Mouse (Mus musculus): ENCODE measurements at regions not wholly inside any gene's neighbourhood (a gene's known extent, or its start where the extent isn't known, plus 50 kb on each side); places are given as distances from the start of the nearest gene placed in this dataset.

DNA sequence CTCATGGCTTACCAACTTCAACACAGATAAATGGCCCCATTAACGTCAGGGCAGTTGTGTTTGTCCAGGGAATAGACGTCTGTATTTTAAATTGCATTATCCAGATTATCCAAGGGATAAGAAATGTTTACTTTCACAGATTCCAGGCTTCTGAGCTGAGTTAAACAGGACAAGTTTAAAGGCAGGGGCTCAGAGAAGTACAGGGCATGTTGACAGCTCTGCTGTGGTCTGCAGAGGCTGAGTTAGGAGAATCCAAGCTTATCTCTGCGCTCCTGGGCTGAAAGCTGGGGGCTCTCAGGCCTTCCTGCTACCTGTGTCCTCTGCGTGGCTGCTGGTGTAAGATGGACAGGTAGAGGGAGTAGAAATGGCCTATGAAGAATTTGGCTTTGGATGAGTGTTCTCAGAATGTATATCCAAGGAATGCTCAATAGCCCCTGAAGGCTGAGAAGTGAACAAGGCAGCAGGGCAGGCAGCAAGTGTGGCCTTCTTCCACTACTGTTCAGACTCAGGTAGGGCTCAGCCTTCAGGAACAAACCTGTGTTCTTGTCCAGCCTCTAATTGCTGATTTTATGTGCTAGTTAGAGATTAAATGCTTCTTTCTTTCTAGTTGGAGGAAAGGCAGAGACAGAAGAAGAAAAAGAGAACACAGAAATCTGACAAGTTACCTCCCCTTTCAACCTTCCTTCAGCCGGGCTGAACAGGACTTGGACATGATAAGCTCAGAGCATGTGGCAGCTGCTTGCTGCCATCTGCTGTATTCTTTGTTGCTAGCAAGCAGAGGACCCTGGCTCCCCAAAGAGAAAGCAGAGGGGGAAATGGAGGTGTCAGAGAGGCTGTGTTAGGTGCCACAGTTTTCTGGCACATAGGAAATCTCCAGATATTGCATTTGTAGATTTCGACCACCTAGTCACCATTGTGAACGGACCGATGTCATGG is 77.9 kb upstream of the Grem2 start:
- Histone ChIP-seq H3K36me3 (ENCODE audit: control insufficient read depth, insufficient read depth, low read length) (no peaks in the 10 kb centered on the region), H3K9me3 (ENCODE audit: control insufficient read depth, low read length) (no peaks in the 10 kb centered on the region), H3K27me3 (replicated peaks; ENCODE audit: control insufficient read depth, insufficient read depth, low read length) (no peaks in the 10 kb centered on the region), H3K4me3 (ENCODE audit: low read depth, low read length) (no peak overlapping the region), H3K27ac (ENCODE audit: low read depth, low read length) (no peak overlapping the region), H3K4me2 (no peak overlapping the region), H3K9ac (ENCODE audit: low read depth, low read length) (no peak overlapping the region), H3K4me1 (replicated peaks; ENCODE audit: control insufficient read depth, insufficient read depth, low read length) (no peaks in the 10 kb centered on the region)
- DNase-seq (ENCODE audit: low spot score) (no peak), ATAC-seq (replicated peaks; ENCODE audit: low FRiP score) (0 out of 2 replicates have a peak, but pooled peaks have one; percentile 45)
- 56% methylated on average over 8 of the region's 8 CpGs for WGBS

DNA sequence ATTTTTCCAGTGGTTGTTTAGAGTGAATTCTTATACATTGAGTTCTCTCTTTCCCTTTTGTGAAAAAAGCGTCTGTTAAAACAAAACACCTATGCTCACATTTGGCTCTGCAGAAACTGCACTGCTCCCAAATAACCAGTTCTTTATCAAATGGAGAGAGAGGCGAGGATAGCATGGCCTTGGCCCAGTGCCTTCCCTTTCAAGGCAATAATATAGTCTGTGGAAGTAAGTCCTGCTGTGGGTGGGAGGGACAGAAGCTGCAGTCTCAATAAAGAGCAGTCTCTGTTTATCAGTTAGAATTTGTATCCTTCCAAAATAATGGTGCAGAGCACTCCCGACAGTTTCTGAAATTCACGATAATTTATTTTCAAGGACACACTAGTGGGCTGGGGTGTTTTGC is 70.9 kb upstream of the Grem2 start:
- no peak for ATAC-seq (replicated peaks; ENCODE audit: low FRiP score)
- no peaks in the 10 kb centered on the region for H3K36me3 ChIP-seq (ENCODE audit: control insufficient read depth, insufficient read depth, low read length)
- H3K9ac ChIP-seq (ENCODE audit: low read depth, low read length): no peak overlapping the region
- H3K4me3 ChIP-seq (ENCODE audit: low read depth, low read length): no peak overlapping the region
- no peak overlapping the region for H3K27ac ChIP-seq (ENCODE audit: low read depth, low read length)
- WGBS: 80% methylated on average over 4 of the region's 4 CpGs
- H3K4me1 ChIP-seq (replicated peaks; ENCODE audit: control insufficient read depth, insufficient read depth, low read length): no peaks in the 10 kb centered on the region
- H3K9me3 ChIP-seq (ENCODE audit: control insufficient read depth, low read length): no peaks in the 10 kb centered on the region
- no peaks in the 10 kb centered on the region for H3K27me3 ChIP-seq (replicated peaks; ENCODE audit: control insufficient read depth, insufficient read depth, low read length)
- no peak overlapping the region for H3K4me2 ChIP-seq
- no peak for DNase-seq (ENCODE audit: low spot score)

DNA sequence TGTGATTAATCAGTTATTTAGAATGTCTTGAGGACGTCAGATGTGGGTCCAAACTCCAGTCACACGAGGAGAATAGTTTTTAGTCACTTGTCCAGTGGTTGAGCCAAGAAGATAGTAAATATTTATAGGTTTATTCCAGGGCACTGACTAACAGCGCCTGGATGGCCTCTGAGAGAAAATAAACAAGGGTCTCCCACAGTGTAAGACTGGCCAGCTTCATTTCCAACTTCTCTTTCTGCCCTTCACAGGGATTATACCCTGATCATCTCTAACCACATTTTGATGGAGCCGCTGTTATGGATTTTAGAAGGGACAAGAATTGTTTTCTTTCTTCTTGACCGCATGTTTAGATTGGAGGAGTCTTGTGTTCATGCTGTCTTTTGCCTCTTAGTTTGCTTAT is 67.0 kb upstream of the Grem2 start:
- Histone ChIP-seq H3K4me3 (ENCODE audit: low read depth, low read length) (no peak overlapping the region), H3K9me3 (ENCODE audit: control insufficient read depth, low read length) (no peaks in the 10 kb centered on the region)
- no peak for DNase-seq (ENCODE audit: low spot score)

DNA sequence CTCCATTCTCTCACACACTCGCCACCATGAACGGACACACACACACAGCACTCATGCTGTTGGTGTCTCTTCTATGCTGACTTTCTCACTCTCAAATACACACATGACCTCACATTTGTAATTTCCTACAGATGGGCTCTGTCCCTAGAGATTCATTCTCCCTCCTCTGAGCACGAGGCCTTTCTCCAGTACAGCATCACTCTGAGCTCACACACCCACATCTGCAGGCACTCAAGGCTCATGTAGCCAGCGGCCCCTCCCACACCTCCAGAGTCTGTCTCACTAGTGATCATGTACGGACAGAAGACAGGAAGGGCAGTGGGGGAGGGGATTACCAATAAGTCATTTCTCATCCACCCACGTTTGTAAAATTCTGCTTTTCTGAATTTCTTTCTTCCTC is 50.3 kb upstream of the Grem2 start:
- DNase-seq (ENCODE audit: low spot score): no peak
- Histone ChIP-seq H3K4me2 (no peak overlapping the region), H3K4me3 (ENCODE audit: low read depth, low read length) (no peak overlapping the region), H3K9ac (ENCODE audit: low read depth, low read length) (no peak overlapping the region), H3K36me3 (ENCODE audit: control insufficient read depth, insufficient read depth, low read length) (no peaks in the 10 kb centered on the region), H3K27ac (ENCODE audit: low read depth, low read length) (no peak overlapping the region), H3K9me3 (ENCODE audit: control insufficient read depth, low read length) (no peaks in the 10 kb centered on the region), H3K4me1 (replicated peaks; ENCODE audit: control insufficient read depth, insufficient read depth, low read length) (no peaks in the 10 kb centered on the region), H3K27me3 (replicated peaks; ENCODE audit: control insufficient read depth, insufficient read depth, low read length) (no peaks in the 10 kb centered on the region)
- ATAC-seq (replicated peaks; ENCODE audit: low FRiP score): no peak
- WGBS: 65% methylated on average over 6 of the region's 6 CpGs

More for the DNA sequence above, 67.0 kb upstream of the Grem2 start:
- 79% methylated on average over 5 of the region's 5 CpGs for WGBS
- ATAC-seq (replicated peaks; ENCODE audit: low FRiP score): no peak
- no peak overlapping the region for H3K4me2 ChIP-seq
- no peak overlapping the region for H3K9ac ChIP-seq (ENCODE audit: low read depth, low read length)
- H3K27ac ChIP-seq (ENCODE audit: low read depth, low read length): no peak overlapping the region
- no peaks in the 10 kb centered on the region for H3K36me3 ChIP-seq (ENCODE audit: control insufficient read depth, insufficient read depth, low read length)
- no peaks in the 10 kb centered on the region for H3K4me1 ChIP-seq (replicated peaks; ENCODE audit: control insufficient read depth, insufficient read depth, low read length)
- H3K27me3 ChIP-seq (replicated peaks; ENCODE audit: control insufficient read depth, insufficient read depth, low read length): no peaks in the 10 kb centered on the region
